Mouse (Mus musculus) cortical plate, adult 2 months (tissue): ENCODE results near the gene Slc18a3.

Experiments
- CTCF ChIP-seq: fragments of 200-500 bp; IDR thresholded peaks from 2 replicates; pipeline ENCODE4 v1.5.1; 2011; ENCODE audit warnings: mild to moderate bottlenecking, control low read depth, low read length; ENCODE audit not compliant: insufficient read depth; ENCODE audit errors: extremely low read depth
- POLR2A ChIP-seq: fragments of 200-500 bp; IDR thresholded peaks from 2 replicates; pipeline ENCODE4 v1.6.1; 2011; ENCODE audit warnings: mild to moderate bottlenecking, low read length, control low read depth; ENCODE audit not compliant: insufficient read depth; ENCODE audit errors: extremely low read depth

DNA sequence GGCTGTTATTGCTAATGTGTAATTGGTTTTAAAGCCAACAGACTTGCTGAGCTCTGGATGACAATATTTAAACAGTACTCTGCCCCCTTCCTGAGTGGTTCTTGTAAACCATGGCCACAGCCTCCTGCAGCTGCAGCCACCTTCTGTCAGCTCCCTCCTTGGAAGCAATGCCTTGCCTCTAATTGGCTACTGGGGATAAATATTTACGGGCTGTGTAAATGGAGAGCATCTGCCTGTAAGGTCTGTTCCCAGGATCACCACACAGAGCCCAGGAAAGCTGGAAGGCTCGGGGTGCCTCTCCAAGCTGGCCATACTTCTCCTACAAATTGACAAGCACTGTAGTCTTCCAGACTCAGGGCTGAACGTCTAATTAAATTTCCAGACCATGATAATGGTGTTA, 24.9 kb downstream of the Slc18a3 start:
- no peak for TF ChIP-seq CTCF
- no peak for TF ChIP-seq POLR2A
